Mouse (Mus musculus) ZHBTc4 (cell line): ENCODE results near the gene Fam90a1b.
"Not testable (repeated sequence)": the region's sequence is repeated elsewhere in the genome, so short reads cannot be mapped to it uniquely, and the experiment has no call there.

Experiments used
- DNase-seq: peaks from one replicate; pipeline ENCODE4 v3.0.0-alpha.2; 2011; ENCODE audit warnings: low read depth, low spot score

The Fam90a1b gene

DNA sequence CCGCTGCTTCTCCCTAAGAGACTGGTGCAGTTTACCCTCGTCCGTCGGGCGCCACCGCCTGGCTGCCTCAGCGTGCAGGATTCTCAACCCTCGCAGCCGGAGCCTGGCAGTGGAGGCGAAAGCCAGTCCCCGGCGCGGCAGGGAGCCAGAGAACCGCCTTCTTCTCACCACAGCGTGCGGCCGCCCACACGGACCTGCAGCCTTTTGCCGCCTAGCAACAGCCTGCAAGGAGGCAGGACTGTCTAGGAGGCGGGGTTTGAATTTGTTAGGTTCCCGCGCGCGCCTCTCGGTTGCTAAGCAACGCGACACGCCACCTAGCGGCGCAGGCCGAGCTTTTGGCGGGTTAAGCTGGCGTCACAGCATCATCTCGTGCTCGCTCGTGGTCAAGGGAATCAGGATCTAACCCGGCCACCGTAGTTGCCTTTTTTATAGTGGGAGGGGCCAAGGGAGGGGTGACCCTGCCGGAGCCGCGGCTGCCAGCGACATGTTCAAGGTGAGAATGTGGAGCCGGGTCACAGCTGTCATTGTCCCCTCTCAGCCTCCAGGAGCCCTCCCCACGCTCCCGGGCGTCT, at the start of gene Fam90a1b, which contains the start of gene Apoo:
TSS of gene Fam90a1b (minus strand) at position 108 of the 572 bp plus-strand sequence.
TSS of gene Apoo (plus strand) at position 448 of the 572 bp plus-strand sequence.
- peak; percentile 98 for DNase-seq

DNA sequence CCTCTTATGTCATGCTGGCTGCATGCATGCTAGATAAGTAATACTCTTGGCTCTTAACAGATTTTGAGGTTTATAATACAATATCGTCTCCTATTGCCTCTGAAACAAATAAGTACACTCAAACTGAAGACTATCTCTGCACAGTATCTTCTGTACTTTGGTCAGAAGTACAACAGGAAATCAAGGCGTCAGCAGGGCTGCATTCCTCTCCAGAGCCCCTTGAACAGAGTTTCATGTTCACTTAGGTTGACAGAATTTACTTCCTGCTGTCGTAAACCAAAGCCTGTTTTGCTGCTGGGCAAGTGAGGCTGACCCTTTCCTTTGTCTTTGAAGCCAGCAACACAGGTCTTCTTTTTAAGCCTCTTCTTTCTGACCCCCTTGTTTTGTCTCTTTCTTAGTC, 42.4 kb upstream of the Fam90a1b start:
- DNase-seq: no peak

DNA sequence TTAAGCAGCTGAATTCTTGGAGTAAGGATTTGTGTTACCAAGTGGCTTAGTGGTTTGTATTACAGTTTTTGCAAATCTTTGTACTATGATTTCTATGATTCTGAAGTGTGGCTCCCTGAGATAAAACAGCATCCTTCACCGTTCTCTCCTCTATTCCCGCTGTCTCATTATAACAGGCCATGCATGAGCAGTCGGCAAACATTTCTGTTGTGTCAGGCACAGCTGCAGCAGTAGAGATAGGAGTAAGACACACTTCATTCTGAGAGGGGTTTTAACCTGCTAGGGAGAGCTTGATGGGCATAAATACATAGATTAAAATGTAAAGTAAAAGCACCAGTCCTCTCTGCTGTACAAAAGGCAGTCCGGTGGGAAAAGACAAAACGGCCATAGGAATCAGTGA, 12.2 kb upstream of the Fam90a1b start:
- no peak for DNase-seq

DNA sequence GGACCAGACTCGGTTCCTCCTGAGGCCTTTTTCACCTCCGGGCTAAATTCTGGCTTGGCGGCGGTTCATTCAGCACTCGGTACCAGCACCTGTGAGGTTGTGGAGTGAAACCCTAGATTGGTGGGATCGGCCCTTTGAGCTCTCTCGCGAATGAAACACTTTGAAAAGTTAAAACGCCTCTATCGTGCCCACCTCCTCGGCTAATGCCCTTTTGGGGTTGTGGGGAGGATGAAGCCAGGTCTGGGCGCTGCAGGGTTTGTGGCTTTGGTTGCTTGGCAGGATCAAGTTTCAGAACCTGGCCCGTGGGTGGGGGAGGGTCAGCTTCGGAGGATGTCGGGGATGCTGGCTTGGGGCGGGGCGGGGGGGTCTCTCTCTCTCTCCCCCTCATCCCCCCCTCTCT, 671 bp upstream of the Fam90a1b start:
- no peak for DNase-seq

DNA sequence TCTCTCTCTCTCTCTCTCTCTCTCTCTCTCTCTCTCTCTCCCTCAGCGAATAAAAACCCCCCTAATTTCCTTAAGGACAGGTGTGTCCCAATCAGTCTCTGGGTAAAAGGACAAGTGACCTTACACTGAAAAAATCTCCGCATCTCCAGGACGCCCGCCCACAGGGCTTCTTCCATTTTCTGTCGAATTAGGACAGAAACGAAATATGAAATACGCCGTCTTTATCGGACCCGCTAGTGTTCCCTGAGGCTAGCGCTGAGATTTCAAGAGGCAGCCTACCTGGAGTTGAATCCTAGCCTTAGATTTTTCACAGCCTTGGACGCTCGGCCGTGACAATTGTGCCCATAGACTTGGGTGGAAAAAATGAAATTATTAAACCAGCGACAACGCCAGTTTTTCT, 548 bp downstream of the Fam90a1b start:
- peak; percentile 8 for DNase-seq

DNA sequence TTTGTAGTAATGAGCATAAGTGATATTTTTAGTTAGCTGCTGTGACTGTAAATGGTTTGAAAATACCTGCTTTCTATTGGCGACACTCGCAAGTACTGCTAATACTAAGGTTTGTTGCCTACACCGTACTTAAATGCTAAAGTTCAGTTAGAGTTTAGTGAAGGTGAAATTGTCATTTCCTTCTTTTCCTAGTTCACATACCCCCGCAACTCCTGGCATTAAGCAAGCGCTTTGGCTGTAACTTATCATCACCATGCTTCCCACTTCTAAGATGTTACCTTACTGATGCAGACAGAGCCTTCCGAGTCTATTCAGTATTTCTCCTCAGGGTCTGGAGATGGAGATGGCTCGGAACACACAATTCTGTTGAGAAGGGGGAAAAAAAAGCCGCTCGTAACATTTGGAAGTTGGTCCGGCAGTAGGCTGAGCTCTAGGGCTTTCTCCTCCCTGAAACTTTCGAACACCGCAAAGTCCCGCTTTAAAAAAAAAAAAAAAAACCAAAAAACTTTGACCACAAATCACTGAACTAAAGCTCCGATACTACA, 1.1 kb downstream of the Fam90a1b start:
- DNase-seq: peak; percentile 10

DNA sequence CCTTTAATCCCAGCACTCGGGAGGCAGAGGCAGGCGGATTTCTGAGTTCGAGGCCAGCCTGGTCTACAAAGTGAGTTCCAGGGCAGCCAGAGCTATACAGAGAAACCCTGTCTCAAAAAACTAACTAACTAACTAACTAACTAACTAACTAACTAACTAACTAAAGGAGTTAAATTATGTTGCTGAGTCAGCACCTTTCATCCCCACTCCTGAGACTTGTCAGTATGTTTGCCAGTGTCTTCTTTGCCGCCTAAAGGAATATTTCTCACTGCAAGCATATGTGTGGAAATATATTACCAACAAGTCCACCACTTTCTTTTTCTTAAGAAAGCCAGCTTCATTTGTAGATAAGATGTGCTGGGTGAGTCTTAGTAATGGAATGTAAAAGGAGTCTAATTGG, 22.9 kb downstream of the Fam90a1b start:
- not testable (repeated sequence) for DNase-seq

DNA sequence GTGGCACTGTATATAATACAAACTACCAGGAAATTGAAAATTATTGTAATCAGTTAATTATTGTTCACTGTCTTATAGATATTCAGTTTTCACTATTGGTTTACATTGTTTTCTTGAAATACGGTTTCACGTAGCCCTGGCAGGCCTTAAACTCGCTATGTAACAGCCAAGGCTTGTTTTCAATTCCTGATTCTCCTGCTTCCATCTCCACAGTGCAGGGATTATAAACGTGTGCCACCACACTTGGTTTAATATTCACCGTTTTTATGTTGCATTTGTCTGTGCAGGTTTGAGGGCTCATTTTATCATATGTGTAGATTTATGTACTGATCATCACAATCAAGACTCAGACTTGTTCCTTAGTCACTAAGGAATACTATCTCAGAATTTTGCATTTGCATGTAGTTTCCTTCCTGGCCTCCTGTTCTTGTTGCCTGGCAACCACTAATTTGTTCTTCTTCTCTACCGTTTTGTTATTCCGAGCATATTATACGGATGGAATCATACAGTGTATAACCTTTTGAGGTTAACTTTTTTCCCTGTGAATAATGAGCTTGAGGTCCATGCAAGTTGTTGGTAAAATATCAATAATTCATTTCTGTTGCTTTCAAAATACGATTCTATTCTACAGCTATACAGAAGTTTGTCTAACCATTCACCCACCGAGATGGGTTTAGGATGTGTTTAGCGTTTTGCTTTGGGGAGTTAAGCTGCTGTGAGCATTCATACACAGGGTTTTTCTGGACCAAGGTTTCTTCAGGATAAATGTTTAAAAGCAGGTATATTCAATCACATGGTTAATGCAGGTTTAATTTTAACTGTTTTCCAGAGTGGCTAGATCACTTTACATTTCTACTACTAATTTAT, 45.3 kb downstream of the Fam90a1b start:
- DNase-seq: no peak
